Mouse (Mus musculus) cortical plate, adult 2 months (tissue): ENCODE results near the gene Tas1r1. TPM values are rescaled to one million over a fixed set of nuclear protein-coding genes. Genes with fewer than 3 reads are reported as not detected.

Experiments
- H3K27ac ChIP-seq: fragments of 200-500 bp; 2 replicates; pipeline ENCODE4 v1.5.1; 2012; ENCODE audit warnings: low read length, control low read depth, inconsistent platforms; ENCODE audit not compliant: insufficient read depth
- H3K4me1 ChIP-seq: fragments of 200-500 bp; 2 replicates; pipeline ENCODE4 v1.6.1; 2011; ENCODE audit warnings: low read length; ENCODE audit not compliant: control insufficient read depth, insufficient read depth
- H3K4me3 ChIP-seq: fragments of 200-500 bp; 2 replicates; pipeline ENCODE4 v1.5.1; 2011; ENCODE audit warnings: mild to moderate bottlenecking, low read length, control low read depth; ENCODE audit not compliant: insufficient read depth
- CTCF ChIP-seq: fragments of 200-500 bp; IDR thresholded peaks from 2 replicates; pipeline ENCODE4 v1.5.1; 2011; ENCODE audit warnings: mild to moderate bottlenecking, control low read depth, low read length; ENCODE audit not compliant: insufficient read depth; ENCODE audit errors: extremely low read depth
- POLR2A ChIP-seq: fragments of 200-500 bp; IDR thresholded peaks from 2 replicates; pipeline ENCODE4 v1.6.1; 2011; ENCODE audit warnings: mild to moderate bottlenecking, low read length, control low read depth; ENCODE audit not compliant: insufficient read depth; ENCODE audit errors: extremely low read depth
- polyA plus RNA-seq: library from polyadenylated mRNA; depleted of rRNA; stranded (reverse); fragments of >200 nt; gene quantifications from 2 replicates; pipeline ENCODE4 v1.2.3, GENCODE M21; 2012

The Tas1r1 gene
- polyA plus RNA-seq, 1 experiment: 0.23 TPM

DNA sequence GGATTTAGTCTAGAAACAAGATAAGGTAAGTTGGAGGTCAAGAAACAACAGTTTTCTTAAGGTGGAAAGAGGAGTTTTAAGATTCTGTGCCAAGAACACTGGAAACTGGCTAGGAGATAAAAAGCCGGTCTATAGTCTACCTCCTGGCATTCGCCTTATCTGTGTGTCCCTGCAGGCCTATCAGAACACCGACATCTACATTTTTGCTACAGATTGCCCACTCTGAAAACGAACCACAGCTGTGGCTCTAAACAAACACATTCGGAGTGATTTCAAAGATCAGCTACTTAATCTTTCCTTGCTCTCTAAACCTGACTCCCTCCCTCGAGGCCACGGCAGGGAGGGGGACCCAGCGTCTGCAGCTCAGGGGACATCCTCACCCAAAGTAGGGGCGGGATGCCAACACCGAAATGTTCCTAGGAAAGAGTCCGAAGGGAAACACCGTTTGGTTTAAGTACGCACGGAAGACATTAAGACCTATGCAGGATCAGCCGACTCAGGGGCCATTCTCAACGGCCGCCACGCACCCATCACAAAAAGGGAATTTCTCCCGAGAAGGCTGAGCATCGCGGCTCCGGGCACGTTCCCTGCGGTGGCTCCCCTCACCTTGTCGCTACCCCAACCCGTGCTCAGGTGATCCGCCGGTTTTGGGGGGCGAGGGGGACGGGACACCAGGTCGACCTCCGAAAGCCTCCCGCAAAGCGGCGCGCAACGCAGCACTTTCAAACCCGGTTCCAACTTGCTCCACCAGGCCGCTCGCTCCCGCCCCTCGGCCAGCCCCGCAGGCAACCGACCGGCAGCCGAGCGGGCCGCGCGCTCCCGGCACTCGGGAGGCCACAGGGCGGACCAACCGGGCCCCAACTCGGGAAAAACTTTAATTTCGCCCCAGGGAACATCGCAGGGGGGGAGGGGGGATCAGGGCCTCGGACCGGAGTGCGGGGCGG is 43.9 kb downstream of the Tas1r1 start:
- TF ChIP-seq CTCF (no peak), POLR2A (no peak)
- H3K27ac ChIP-seq: no peak overlapping the region

GRCm38 (mm10) chr4:151993035-151993434 is 45.3 kb downstream of the Tas1r1 start:
- H3K27ac ChIP-seq: no peak overlapping the region
- no peak for TF ChIP-seq POLR2A
- no peak for TF ChIP-seq CTCF
- no peaks in the 10 kb centered on the region; the same call in 1 of the 2 replicates for H3K4me1 ChIP-seq
- no peak overlapping the region for H3K4me3 ChIP-seq

More for the DNA sequence above, 43.9 kb downstream of the Tas1r1 start:
- Histone ChIP-seq H3K4me3 (peak overlapping the region; percentile 87), H3K4me1 (no peaks in the 10 kb centered on the region; the same call in 1 of the 2 replicates)

- H3K4me1 ChIP-seq: no peaks in the 10 kb centered on the region; the same call in none of the 2 replicates
- no peak overlapping the region for H3K27ac ChIP-seq
- H3K4me3 ChIP-seq: no peak overlapping the region
- TF ChIP-seq POLR2A: no peak
- TF ChIP-seq CTCF: no peak
Measured at GRCm38 (mm10) chr4:151992091-151992490, 46.3 kb downstream of the Tas1r1 start.

DNA sequence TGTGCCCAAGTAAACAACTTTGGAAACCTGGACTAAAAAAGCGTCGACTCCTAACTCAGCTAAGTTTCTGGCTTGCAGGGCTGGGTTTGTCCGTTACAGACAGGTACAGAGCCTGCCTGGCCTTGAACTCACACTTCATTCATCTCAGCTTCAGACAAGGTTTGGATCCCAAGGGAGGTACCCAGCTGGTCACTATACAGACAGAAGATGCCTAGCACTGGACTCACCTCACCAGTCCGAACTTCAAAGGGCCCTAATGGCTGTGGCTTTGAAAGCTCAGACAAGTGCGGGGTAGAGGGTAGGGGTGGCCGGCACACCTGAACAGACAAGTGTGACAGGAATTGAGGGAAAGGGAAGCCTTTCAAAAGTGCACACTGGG is 49.3 kb downstream of the Tas1r1 start:
- no peak for TF ChIP-seq CTCF
- TF ChIP-seq POLR2A: no peak
- Histone ChIP-seq H3K4me1 (peaks cover 2% of the 10 kb centered on the region; the same call in 1 of the 2 replicates), H3K4me3 (peak overlapping the region; percentile 94; the same call in 1 of the 2 replicates), H3K27ac (no peak overlapping the region)

DNA sequence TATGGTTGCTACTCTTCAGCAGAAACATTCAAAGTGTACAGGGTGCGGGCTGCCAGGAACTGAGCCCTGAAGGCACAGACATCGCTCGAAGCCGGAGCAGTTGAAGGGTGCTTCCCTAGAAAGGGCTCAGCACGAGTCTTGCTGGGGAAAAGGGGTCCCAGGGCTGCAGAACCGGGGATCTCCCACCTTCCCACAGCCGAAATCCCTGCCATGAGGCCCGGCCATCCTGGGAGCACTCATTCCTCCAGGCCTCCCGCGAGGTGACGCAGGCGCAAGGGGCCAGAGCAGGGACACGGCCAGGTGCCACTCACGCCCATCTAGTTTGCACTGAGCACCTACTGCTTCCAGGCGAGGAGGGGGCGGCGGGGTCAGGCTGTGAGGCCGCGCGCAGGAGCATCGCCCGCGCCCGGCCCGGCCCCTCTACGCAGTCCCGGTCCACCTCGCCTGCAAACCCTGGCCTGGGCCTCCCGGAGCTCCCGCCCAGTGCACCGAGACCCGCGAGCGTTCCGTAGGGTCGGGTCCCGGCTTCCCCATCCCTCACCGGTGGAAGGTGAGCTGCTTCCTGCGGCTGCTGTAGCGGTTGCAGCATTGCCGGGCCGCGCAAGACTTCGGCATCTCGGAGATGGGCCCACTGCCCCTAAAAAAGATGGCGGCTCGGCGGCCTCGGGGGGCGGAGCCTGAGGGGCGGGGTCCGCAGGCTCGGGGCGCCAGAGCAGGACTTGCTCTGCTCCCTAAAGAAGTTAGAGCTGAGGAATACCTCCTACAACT is 49.8 kb downstream of the Tas1r1 start, which contains the start of gene Thap3:
Gene Thap3, minus strand, starts transcription at position 656 of the 768 bp plus-strand sequence.
- TF ChIP-seq CTCF: no peak
- 0 out of 2 replicates have a peak, but pooled peaks have one; percentile 42 for TF ChIP-seq POLR2A

GRCm38 (mm10) chr4:151988014-151988341 is 50.4 kb downstream of the Tas1r1 start:
- Histone ChIP-seq H3K4me1 (peaks cover 2% of the 10 kb centered on the region; the same call in 1 of the 2 replicates), H3K27ac (no peak overlapping the region), H3K4me3 (peak overlapping the region; percentile 94)
- TF ChIP-seq CTCF (no peak), POLR2A (no peak)

More for the DNA sequence above, 49.8 kb downstream of the Tas1r1 start, which contains the start of gene Thap3:
- peak within 1 kb of the TSS; percentile 94 for H3K4me3 ChIP-seq
- H3K27ac ChIP-seq: peak within 1 kb of the TSS; percentile 80
- peaks cover 2% of the 10 kb centered on the region; the same call in 1 of the 2 replicates for H3K4me1 ChIP-seq

GRCm38 (mm10) chr4:151986650-151987049 is 51.7 kb downstream of the Tas1r1 start:
- H3K4me3 ChIP-seq: no peak overlapping the region
- H3K4me1 ChIP-seq: peaks cover 2% of the 10 kb centered on the region; the same call in 1 of the 2 replicates
- H3K27ac ChIP-seq: no peak overlapping the region
- TF ChIP-seq CTCF: no peak
- no peak for TF ChIP-seq POLR2A

DNA sequence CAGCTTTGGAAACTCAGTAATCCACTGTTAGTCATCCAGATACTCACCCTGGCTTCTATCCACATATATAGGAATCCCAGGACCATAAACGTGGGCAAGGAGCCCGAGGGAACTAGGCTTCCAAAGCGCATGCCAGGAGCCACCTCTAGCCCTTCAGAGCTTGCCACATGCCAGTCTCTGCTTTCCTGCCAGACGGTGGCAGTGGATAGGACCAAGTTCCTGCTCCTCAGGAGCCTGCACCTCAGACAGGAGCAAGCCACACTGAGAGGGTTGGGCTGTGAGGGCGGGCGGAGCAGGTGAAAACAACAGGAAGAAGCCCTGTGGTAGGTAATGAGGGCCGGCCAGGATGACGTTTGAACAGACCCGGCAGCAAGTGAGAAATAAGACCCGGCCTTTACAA is 52.5 kb downstream of the Tas1r1 start:
- Histone ChIP-seq H3K4me1 (peaks cover 2% of the 10 kb centered on the region; the same call in 1 of the 2 replicates), H3K4me3 (no peak overlapping the region), H3K27ac (no peak overlapping the region)
- TF ChIP-seq POLR2A (no peak), CTCF (no peak)

GRCm38 (mm10) chr4:151983560-151983959 is 54.8 kb downstream of the Tas1r1 start:
- no peak for TF ChIP-seq POLR2A
- no peak for TF ChIP-seq CTCF
- Histone ChIP-seq H3K4me1 (peaks cover 2% of the 10 kb centered on the region; the same call in 1 of the 2 replicates), H3K4me3 (no peak overlapping the region), H3K27ac (no peak overlapping the region)
